Mouse (Mus musculus): Measurements from ENCODE around the gene Cep112. TPM values are rescaled to one million over a fixed set of nuclear protein-coding genes. Genes with fewer than 3 reads are reported as not detected.

Cep112 gene
- polyA plus RNA-seq, 1 experiment from 2014 or later = 14.6 TPM

DNA sequence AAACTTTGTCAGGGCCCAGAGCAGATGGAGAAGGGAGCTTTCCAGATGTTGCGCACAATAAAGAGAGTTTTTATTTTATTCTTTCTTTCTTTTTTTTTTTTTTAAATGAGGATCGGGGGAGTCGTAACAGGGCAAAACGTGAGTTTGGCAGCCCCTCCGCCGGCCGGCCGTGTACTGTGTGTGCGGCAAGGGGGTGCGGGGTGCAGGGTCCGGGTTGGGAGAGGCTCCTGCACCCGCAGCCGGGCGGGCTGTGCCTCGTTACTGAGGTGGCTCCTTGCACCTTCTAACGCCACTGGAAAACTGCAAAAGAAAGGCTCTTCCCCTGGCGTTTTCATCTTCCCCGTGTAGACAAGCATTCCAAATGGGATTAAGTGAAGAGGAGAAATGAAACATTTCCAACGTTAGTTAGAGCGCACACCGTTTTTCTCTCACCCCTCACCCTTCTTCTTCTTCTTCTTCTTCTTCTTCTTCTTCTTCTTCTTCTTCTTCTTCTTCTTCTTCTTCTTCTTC lies 466.9 kb downstream of the Cep112 start:
- Histone ChIP-seq H3K36me3 (ENCODE audit: control insufficient read depth, insufficient read depth, low read length) (no peaks in the 10 kb centered on the region), H3K27ac (ENCODE audit: low read depth, low read length) (peak overlapping the region; percentile 70; the same call in 1 of the 2 replicates), H3K27me3 (replicated peaks; ENCODE audit: control insufficient read depth, insufficient read depth, low read length) (0 out of 2 replicates have a peak, but pooled peaks cover 2% of the 10 kb centered on the region), H3K4me2 (ENCODE audit: low read length) (peak overlapping the region; percentile 59), H3K9me3 (replicated peaks; ENCODE audit: control insufficient read depth, low read length) (no peaks in the 10 kb centered on the region), H3K4me3 (ENCODE audit: low read depth, low read length) (peak overlapping the region; percentile 25), H3K4me1 (ENCODE audit: control insufficient read depth, insufficient read depth, low read length) (peaks cover 23% of the 10 kb centered on the region), H3K9ac (ENCODE audit: low read length) (peak overlapping the region; percentile 47)
- no peak for DNase-seq (ENCODE audit: low spot score)
- 2% methylated on average over 21 of the region's 21 CpGs for WGBS
- ATAC-seq = no peak

DNA sequence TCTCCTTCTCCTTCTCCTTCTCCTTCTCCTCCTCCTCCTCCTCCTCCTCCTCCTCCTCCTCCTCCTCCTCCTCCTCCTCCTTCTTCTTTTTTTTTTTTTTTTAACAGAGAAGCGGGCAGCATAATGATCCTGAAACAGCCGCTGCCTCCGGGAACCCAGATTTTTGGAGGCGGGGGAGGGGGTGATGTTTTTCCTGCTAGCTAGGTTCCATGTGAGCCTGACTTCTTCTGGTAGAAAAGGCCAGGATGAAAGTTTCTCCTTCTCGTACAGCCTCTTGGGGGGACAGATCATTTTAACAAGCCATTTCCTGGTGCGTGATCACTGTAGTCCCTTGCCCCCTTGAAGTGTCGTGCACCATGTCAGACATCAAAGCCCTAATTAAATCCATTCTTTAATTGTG lies 467.4 kb downstream of the Cep112 start:
- H3K36me3 ChIP-seq (ENCODE audit: control insufficient read depth, insufficient read depth, low read length) = no peaks in the 10 kb centered on the region
- 0 out of 2 replicates have a peak, but pooled peaks cover 2% of the 10 kb centered on the region for H3K27me3 ChIP-seq (replicated peaks; ENCODE audit: control insufficient read depth, insufficient read depth, low read length)
- no peak for ATAC-seq
- peaks cover 23% of the 10 kb centered on the region for H3K4me1 ChIP-seq (ENCODE audit: control insufficient read depth, insufficient read depth, low read length)
- H3K4me2 ChIP-seq (ENCODE audit: low read length) = no peak overlapping the region
- no peaks in the 10 kb centered on the region for H3K9me3 ChIP-seq (replicated peaks; ENCODE audit: control insufficient read depth, low read length)
- peak; percentile 23 for DNase-seq (ENCODE audit: low spot score)
- no peak overlapping the region for H3K9ac ChIP-seq (ENCODE audit: low read length)
- 2% methylated on average over 5 of the region's 7 CpGs for WGBS
- no peak overlapping the region for H3K4me3 ChIP-seq (ENCODE audit: low read depth, low read length)
- H3K27ac ChIP-seq (ENCODE audit: low read depth, low read length) = no peak overlapping the region

DNA sequence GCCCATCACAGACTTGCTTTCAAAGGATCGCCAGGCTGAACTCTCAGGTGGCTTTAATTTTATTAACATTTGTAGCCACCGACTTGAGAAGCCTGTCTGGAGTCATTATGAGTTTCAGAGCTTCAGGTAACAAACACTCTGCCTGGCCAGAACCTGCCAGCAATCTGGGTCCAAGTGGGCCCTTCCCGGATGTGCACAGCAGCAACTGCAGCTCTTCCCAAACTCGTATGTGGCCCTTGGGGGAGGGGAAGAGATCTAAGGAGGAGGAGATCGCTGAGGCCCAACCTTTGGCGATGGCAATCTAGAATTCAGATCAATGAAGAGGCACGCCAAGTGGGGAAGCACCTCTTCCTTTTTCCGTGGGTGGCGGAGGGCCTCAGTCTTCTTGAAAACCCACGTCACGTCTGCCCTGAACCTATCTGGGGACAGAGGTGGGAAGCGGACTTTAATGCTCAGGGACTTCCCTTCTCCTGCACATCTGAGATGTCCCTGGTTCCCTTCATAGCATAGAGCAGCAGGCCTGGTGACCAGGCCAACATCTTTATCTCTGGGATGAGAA lies 468.3 kb downstream of the Cep112 start:
- no peaks in the 10 kb centered on the region for H3K9me3 ChIP-seq (replicated peaks; ENCODE audit: control insufficient read depth, low read length)
- H3K27ac ChIP-seq (ENCODE audit: low read depth, low read length) = no peak overlapping the region
- ATAC-seq (no peak), DNase-seq (ENCODE audit: low spot score) (no peak)
- H3K9ac ChIP-seq (ENCODE audit: low read length) = no peak overlapping the region
- no peaks in the 10 kb centered on the region for H3K36me3 ChIP-seq (ENCODE audit: control insufficient read depth, insufficient read depth, low read length)
- 38% methylated on average over 12 of the region's 12 CpGs for WGBS
- no peak overlapping the region for H3K4me2 ChIP-seq (ENCODE audit: low read length)
- 0 out of 2 replicates have a peak, but pooled peaks cover 2% of the 10 kb centered on the region for H3K27me3 ChIP-seq (replicated peaks; ENCODE audit: control insufficient read depth, insufficient read depth, low read length)
- H3K4me3 ChIP-seq (ENCODE audit: low read depth, low read length) = no peak overlapping the region
- peaks cover 23% of the 10 kb centered on the region for H3K4me1 ChIP-seq (ENCODE audit: control insufficient read depth, insufficient read depth, low read length)

DNA sequence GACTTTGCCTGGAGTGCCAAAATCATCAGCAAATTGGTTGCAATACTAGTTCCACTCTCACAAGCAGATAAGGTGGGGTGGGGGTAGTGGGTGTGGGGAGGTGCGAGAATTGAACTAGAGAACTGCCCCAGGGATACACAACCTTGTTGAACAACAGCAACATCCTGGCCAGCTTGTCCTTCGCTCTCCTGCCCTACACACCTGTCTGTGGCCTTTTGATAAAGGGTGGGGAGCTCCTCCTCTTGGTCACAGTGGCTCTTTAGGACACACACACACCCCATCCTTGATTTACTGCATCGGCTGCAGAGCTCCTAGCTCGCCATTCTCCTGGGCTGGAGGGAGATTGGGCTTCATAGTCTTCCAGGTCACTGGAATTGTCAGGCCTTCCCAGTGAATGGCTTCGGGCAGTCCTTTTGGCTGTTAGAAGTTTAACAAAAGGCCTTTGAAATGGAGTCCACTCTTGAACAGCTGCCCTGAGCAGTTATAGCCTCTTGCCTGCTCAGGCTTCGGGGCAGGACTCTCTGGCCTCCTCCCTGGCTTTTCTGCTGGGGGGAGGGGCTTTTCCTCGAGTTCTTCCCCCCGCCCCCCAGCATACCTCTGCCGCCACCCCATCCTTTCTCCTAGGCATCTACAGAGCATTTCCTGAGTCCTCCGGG lies 469.0 kb downstream of the Cep112 start:
- ATAC-seq = no peak
- Histone ChIP-seq H3K27ac (ENCODE audit: low read depth, low read length) (no peak overlapping the region), H3K9ac (ENCODE audit: low read length) (no peak overlapping the region), H3K9me3 (replicated peaks; ENCODE audit: control insufficient read depth, low read length) (no peaks in the 10 kb centered on the region), H3K4me1 (ENCODE audit: control insufficient read depth, insufficient read depth, low read length) (peaks cover 23% of the 10 kb centered on the region), H3K36me3 (ENCODE audit: control insufficient read depth, insufficient read depth, low read length) (no peaks in the 10 kb centered on the region), H3K4me3 (ENCODE audit: low read depth, low read length) (no peak overlapping the region), H3K27me3 (replicated peaks; ENCODE audit: control insufficient read depth, insufficient read depth, low read length) (0 out of 2 replicates have a peak, but pooled peaks cover 2% of the 10 kb centered on the region), H3K4me2 (ENCODE audit: low read length) (no peak overlapping the region)
- 33% methylated on average over 10 of the region's 10 CpGs for whole genome bisulfite sequencing
- DNase-seq (ENCODE audit: low spot score) = no peak

DNA sequence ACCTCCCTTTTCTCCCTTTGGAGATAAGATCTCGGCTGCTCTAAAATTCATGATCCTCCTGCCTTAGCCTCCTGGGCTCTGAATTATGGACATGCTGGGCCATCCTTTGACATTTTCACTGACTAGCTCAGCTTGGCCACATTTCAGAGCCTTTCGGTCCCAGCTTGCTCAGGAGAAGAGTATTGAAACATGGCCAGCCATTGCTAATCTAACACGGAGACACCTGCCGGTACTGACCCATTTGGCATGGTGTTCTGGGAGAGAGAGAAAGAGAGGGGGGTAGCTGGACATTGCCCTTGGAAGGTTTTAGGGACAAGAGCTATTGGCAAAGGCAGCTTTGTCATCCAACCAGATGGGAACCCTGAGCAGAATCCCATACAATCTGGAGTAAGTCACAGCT lies 472.0 kb downstream of the Cep112 start:
- Histone ChIP-seq H3K9ac (ENCODE audit: low read length) (no peak overlapping the region), H3K27me3 (replicated peaks; ENCODE audit: control insufficient read depth, insufficient read depth, low read length) (0 out of 2 replicates have a peak, but pooled peaks cover 2% of the 10 kb centered on the region), H3K36me3 (ENCODE audit: control insufficient read depth, insufficient read depth, low read length) (no peaks in the 10 kb centered on the region), H3K4me3 (ENCODE audit: low read depth, low read length) (no peak overlapping the region), H3K9me3 (replicated peaks; ENCODE audit: control insufficient read depth, low read length) (no peaks in the 10 kb centered on the region), H3K4me2 (ENCODE audit: low read length) (no peak overlapping the region), H3K4me1 (ENCODE audit: control insufficient read depth, insufficient read depth, low read length) (peaks cover 6% of the 10 kb centered on the region), H3K27ac (ENCODE audit: low read depth, low read length) (no peak overlapping the region)
- ATAC-seq (no peak), DNase-seq (ENCODE audit: low spot score) (no peak)
- 88% methylated on average over 4 of the region's 4 CpGs for WGBS

DNA sequence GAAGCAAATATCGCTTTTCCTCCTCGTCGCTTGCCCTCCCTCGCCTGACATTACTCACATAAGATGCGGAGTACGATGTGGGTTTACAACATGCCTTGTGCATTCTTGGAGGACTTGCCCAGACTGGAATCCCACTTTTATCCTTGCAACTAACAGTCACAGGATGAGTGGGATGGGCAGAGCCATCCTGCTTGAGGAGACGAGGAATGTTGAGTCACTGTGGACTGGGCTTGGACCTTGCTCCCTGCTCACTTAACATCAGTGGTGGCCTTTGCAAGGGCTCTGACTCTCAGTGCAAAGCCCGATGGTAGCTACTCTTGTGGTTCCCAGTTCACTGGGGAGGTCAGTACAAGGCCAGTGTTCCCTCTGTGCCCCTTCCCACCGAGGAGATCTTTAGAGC lies 473.1 kb downstream of the Cep112 start:
- 86% methylated on average over 9 of the region's 9 CpGs for WGBS
- Histone ChIP-seq H3K36me3 (ENCODE audit: control insufficient read depth, insufficient read depth, low read length) (no peaks in the 10 kb centered on the region), H3K27me3 (replicated peaks; ENCODE audit: control insufficient read depth, insufficient read depth, low read length) (0 out of 2 replicates have a peak, but pooled peaks cover 2% of the 10 kb centered on the region), H3K9ac (ENCODE audit: low read length) (no peak overlapping the region), H3K9me3 (replicated peaks; ENCODE audit: control insufficient read depth, low read length) (no peaks in the 10 kb centered on the region), H3K27ac (ENCODE audit: low read depth, low read length) (no peak overlapping the region), H3K4me1 (ENCODE audit: control insufficient read depth, insufficient read depth, low read length) (peaks cover 6% of the 10 kb centered on the region; the same call in 1 of the 2 replicates), H3K4me2 (ENCODE audit: low read length) (no peak overlapping the region), H3K4me3 (ENCODE audit: low read depth, low read length) (no peak overlapping the region)
- no peak for DNase-seq (ENCODE audit: low spot score)
- ATAC-seq = no peak

DNA sequence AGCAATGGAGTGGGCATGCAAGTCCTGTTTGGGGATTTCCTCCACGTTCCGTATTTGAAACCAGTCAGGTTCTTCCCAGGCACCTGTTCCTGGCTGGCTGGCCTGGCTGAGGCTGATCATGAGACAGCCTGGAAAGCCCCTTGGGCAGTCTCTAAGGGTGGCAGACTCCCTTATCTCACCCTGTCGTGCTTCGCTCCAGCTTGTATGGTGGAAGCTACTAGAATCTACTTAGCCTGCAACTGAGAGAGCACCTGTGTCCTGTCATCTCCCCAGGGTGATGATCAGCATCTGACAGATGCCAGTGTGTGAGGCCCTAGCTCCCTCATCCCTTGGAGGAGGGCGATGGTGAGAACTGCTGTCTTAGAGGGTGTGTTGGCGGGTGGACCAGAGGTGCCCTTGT lies 473.5 kb downstream of the Cep112 start:
- Histone ChIP-seq H3K27me3 (replicated peaks; ENCODE audit: control insufficient read depth, insufficient read depth, low read length) (no peaks in the 10 kb centered on the region), H3K4me2 (ENCODE audit: low read length) (no peak overlapping the region), H3K4me3 (ENCODE audit: low read depth, low read length) (no peak overlapping the region), H3K9ac (ENCODE audit: low read length) (no peak overlapping the region), H3K9me3 (replicated peaks; ENCODE audit: control insufficient read depth, low read length) (no peaks in the 10 kb centered on the region), H3K36me3 (ENCODE audit: control insufficient read depth, insufficient read depth, low read length) (no peaks in the 10 kb centered on the region), H3K4me1 (ENCODE audit: control insufficient read depth, insufficient read depth, low read length) (peaks cover 3% of the 10 kb centered on the region; the same call in 1 of the 2 replicates), H3K27ac (ENCODE audit: low read depth, low read length) (no peak overlapping the region)
- DNase-seq (ENCODE audit: low spot score) = no peak
- 95% methylated on average over 6 of the region's 6 CpGs for WGBS
- ATAC-seq = no peak

DNA sequence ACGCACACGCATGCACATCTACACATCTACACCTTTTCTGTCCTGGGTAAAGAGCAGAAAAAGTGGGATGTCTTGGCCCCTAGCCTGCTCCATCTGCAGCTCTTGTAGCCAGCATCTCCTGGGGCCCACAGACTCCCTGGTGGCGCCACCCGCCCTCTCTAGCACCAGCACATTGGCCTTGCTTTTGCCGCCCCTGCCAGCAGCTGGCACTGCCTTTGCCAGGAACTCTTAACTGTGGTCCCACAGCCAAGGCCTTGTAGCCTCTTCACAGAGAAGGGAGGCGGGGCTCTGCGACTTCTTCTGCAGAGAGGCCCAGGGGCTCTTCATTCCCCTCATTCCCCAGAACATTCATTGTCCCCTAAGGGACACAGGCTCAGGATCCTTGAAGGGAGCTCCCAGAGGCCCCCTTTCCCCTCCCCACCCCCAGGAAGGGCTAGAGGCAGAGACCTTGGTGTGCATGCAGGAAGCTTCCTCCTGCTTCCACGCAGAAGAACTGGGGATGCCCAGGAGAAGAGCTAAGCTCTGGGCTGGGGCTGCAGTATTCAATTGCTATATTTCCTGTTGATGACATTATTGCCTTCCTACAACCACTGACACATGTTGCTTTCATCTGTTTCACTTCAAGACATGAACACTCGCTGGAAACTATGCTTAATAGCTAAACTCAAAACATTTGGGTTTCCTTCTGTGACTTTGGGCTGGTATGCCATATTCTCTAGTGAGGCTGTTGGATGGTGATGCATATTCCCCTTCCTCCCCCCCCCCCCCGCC lies 475.9 kb downstream of the Cep112 start:
- Histone ChIP-seq H3K36me3 (ENCODE audit: control insufficient read depth, insufficient read depth, low read length) (no peaks in the 10 kb centered on the region), H3K4me3 (ENCODE audit: low read depth, low read length) (no peak overlapping the region), H3K9ac (ENCODE audit: low read length) (no peak overlapping the region), H3K9me3 (replicated peaks; ENCODE audit: control insufficient read depth, low read length) (no peaks in the 10 kb centered on the region), H3K27me3 (replicated peaks; ENCODE audit: control insufficient read depth, insufficient read depth, low read length) (no peaks in the 10 kb centered on the region), H3K4me1 (ENCODE audit: control insufficient read depth, insufficient read depth, low read length) (no peaks in the 10 kb centered on the region), H3K27ac (ENCODE audit: low read depth, low read length) (no peak overlapping the region; the same call in 1 of the 2 replicates), H3K4me2 (ENCODE audit: low read length) (no peak overlapping the region)
- WGBS = 82% methylated on average over 9 of the region's 10 CpGs
- peak; percentile 48; the same call in 1 of the 2 replicates for ATAC-seq
- DNase-seq (ENCODE audit: low spot score) = peak; percentile 50

Measured in forebrain, embryonic 14.5 days (tissue).